In the genomic region with DNA sequence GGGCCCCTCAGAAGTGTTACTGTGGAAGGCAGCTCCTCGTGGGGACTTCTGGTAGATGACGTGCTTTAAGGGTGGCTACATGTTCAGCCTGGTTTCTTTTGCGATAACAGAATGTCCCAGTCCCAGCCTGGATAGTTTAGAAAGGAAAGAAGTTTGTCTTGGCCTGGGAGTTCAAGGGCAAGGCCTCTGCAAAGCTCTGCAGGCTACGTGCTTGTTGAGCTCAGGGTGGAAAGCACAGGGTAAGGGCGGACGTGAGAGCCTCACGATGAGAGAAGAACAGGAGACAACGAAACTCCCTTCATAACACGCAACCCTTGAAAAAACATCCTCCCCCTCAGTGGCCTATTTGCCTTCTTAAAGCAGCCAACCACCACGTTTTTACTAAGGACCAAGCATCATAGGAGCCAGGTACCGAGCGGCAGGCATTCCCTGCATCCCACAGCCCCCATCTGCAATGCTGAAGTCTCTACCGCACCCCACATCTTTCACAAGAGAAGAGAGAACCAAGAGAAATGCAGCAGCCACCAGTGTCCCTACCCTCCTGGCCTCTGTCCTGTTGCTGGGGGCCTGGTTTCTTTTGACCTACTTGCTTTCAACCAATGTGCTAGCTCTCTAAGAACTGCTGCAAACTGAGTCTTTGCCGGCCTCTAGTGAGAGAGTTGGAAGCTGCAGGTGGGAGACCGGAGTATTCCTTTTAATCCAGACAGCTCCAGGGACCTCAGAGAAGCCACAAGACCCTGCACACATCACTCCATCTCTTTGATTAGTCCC, we compare ENCODE assay signal across 9 mouse cellular contexts. TPM values are rescaled to one million over a fixed set of nuclear protein-coding genes. Genes with fewer than 3 reads are reported as not detected.
DNase-seq lines count a peak whose midpoint lies in the region; ATAC-seq and TF ChIP-seq lines count a peak whose summit lies in the region.
"Had no signal": no experiment of that assay in that cellular context is flagged by ENCODE, and none has a peak within 500 bp of the region (broad histone marks: within the 10 kb centered on the region; RNA-seq: fewer than 3 reads in every experiment).

No protein-coding gene starts in this region.

- no peak overlapping the region for H3K4me2 ChIP-seq in liver, embryonic 11.5 days
- H3K4me2 ChIP-seq in midbrain, embryonic 14.5 days (ENCODE audit: low read length): no peak overlapping the region
- H3K4me2 ChIP-seq in forebrain, embryonic 11.5 days (ENCODE audit: low read depth, low read length, severe bottlenecking): no peak overlapping the region

- no peak overlapping the region for H3K9ac ChIP-seq in liver, adult 2 months (ENCODE audit: low read depth, low read length)
- no peak overlapping the region for H3K9ac ChIP-seq in liver, embryonic 11.5 days (ENCODE audit: low read depth, low read length)
- H3K9ac ChIP-seq in midbrain, embryonic 14.5 days (replicated peaks; ENCODE audit: low read length): no peak overlapping the region
- no peak overlapping the region for H3K9ac ChIP-seq in forebrain, embryonic 11.5 days (ENCODE audit: low read length)

- H3K4me1 ChIP-seq in liver, adult 2 months (ENCODE audit: control insufficient read depth, insufficient read depth, low read length): peaks cover 13% of the 10 kb centered on the region
- H3K4me1 ChIP-seq in liver, embryonic 11.5 days (replicated peaks; ENCODE audit: control insufficient read depth, insufficient read depth, low read length): no peaks in the 10 kb centered on the region
- H3K4me1 ChIP-seq in midbrain, embryonic 14.5 days (ENCODE audit: control insufficient read depth, insufficient read depth, low read length): no peaks in the 10 kb centered on the region
- no peaks in the 10 kb centered on the region for H3K4me1 ChIP-seq in forebrain, embryonic 11.5 days (replicated peaks; ENCODE audit: control insufficient read depth, insufficient read depth, low read length)

- no peak for ATAC-seq in liver, embryonic 11.5 days (replicated peaks; ENCODE audit: low FRiP score)
- no peak for ATAC-seq in midbrain, embryonic 14.5 days (ENCODE audit: low FRiP score, low TSS enrichment)
- no peak for ATAC-seq in forebrain, embryonic 11.5 days (replicated peaks; ENCODE audit: low FRiP score)

- TF ChIP-seq POLR2A in liver, adult 2 months (IDR thresholded peaks at IDR 0.05; ENCODE audit: extremely low read depth, insufficient read depth, low read length): no peak

- H3K27me3 ChIP-seq in liver, adult 2 months (ENCODE audit: control insufficient read depth, insufficient read depth, low read length): no peaks in the 10 kb centered on the region
- H3K27me3 ChIP-seq in liver, embryonic 11.5 days (replicated peaks; ENCODE audit: control insufficient read depth, insufficient read depth, low read length): no peaks in the 10 kb centered on the region
- no peaks in the 10 kb centered on the region for H3K27me3 ChIP-seq in midbrain, embryonic 14.5 days (ENCODE audit: control insufficient read depth, insufficient read depth, low read length)
- no peaks in the 10 kb centered on the region for H3K27me3 ChIP-seq in forebrain, embryonic 11.5 days (ENCODE audit: control insufficient read depth, insufficient read depth, low read length)

- DNase-seq in liver, adult 2 months (ENCODE audit: extremely low read depth, low read depth, low spot score): peak; percentile 51
- DNase-seq in liver, embryonic 11.5 days (ENCODE audit: low spot score): no peak
- peak; percentile 27 to 31 for DNase-seq in cerebellum, postnatal 36 days
- DNase-seq in heart, adult 9 months (ENCODE audit: low spot score in 2 of 2): peak; percentile 41 to 43
- peak; percentile 69 to 82 for DNase-seq in kidney, postnatal 25 days
- DNase-seq in midbrain, embryonic 14.5 days: peak; percentile 65
- DNase-seq in thymus, postnatal 25 days: no peak
- DNase-seq in forebrain, embryonic 11.5 days (ENCODE audit: low spot score): no peak

- no peak overlapping the region for H3K27ac ChIP-seq in liver, adult 2 months (replicated peaks; ENCODE audit: insufficient read depth, low read depth, low read length)
- H3K27ac ChIP-seq in liver, embryonic 11.5 days (ENCODE audit: low read depth, low read length): no peak overlapping the region
- H3K27ac ChIP-seq in midbrain, embryonic 14.5 days (replicated peaks; ENCODE audit: low read depth, low read length): no peak overlapping the region
- no peak overlapping the region for H3K27ac ChIP-seq in forebrain, embryonic 11.5 days (ENCODE audit: low read depth, low read length)

- TF ChIP-seq CTCF in liver, adult 2 months (IDR thresholded peaks at IDR 0.05; ENCODE audit: low read depth, low read length): peak; percentile 57

- H3K79me2 ChIP-seq in liver, adult 2 months (ENCODE audit: control insufficient read depth, insufficient read depth, low read length): no peaks in the 10 kb centered on the region

- no peaks in the 10 kb centered on the region for H3K9me3 ChIP-seq in liver, embryonic 11.5 days (ENCODE audit: control insufficient read depth, low read length)
- H3K9me3 ChIP-seq in midbrain, embryonic 14.5 days (ENCODE audit: control insufficient read depth, low read length): no peaks in the 10 kb centered on the region
- H3K9me3 ChIP-seq in forebrain, embryonic 11.5 days (ENCODE audit: control insufficient read depth, low read length): no peaks in the 10 kb centered on the region

- no peak overlapping the region for H3K4me3 ChIP-seq in liver, adult 2 months (ENCODE audit: insufficient read depth, low read depth, low read length)
- H3K4me3 ChIP-seq in liver, embryonic 11.5 days (ENCODE audit: low read depth, low read length): no peak overlapping the region
- no peak overlapping the region for H3K4me3 ChIP-seq in midbrain, embryonic 14.5 days (replicated peaks; ENCODE audit: low read depth, low read length)
- no peak overlapping the region for H3K4me3 ChIP-seq in forebrain, embryonic 11.5 days (ENCODE audit: low read depth, low read length)

- H3K36me3 ChIP-seq in liver, adult 2 months (ENCODE audit: control insufficient read depth, insufficient read depth, low read length): no peaks in the 10 kb centered on the region
- no peaks in the 10 kb centered on the region for H3K36me3 ChIP-seq in liver, embryonic 11.5 days (ENCODE audit: control insufficient read depth, insufficient read depth, low read length)
- no peaks in the 10 kb centered on the region for H3K36me3 ChIP-seq in midbrain, embryonic 14.5 days (ENCODE audit: control insufficient read depth, insufficient read depth, low read length)
- H3K36me3 ChIP-seq in forebrain, embryonic 11.5 days (ENCODE audit: control insufficient read depth, insufficient read depth, low read length): no peaks in the 10 kb centered on the region

- WGBS in liver, adult 2 months: 60% methylated on average over 15 of the region's 15 CpGs
- 60% methylated on average over 15 of the region's 15 CpGs for WGBS in liver, embryonic 11.5 days
- WGBS in midbrain, embryonic 14.5 days: 67% methylated on average over 15 of the region's 15 CpGs
- 67% methylated on average over 15 of the region's 15 CpGs for WGBS in forebrain, embryonic 11.5 days

RNA-seq across cellular contexts. Expression of gene Efhd1, which starts 28.4 kb away (rescaled TPM):
- total RNA-seq in liver, adult 2 months (2014; rRNA removed): 0.54 TPM in 1 of 2 replicates, not detected in the other
- 0.22 and 0.24 TPM in 2 replicates for polyA plus RNA-seq in liver, adult 2 months (2012; rRNA removed)
- not detected in 2 replicates for polyA plus RNA-seq in liver, embryonic 11.5 days (2014; fragmentation: Nextera tagmentation; extraction: Ambion mirVana)
- polyA plus RNA-seq in midbrain, embryonic 14.5 days (2014; fragmentation: Nextera tagmentation; extraction: Ambion mirVana): 1.8 and 1.9 TPM in 2 replicates
- polyA plus RNA-seq in forebrain, embryonic 11.5 days (2014; fragmentation: Nextera tagmentation; extraction: Ambion mirVana): 2.2 and 2.6 TPM in 2 replicates
- total RNA-seq: neutrophil, adult 5-6 weeks had no signal

RNA-seq across cellular contexts. Expression of gene Gigyf2, which starts 34.2 kb away (rescaled TPM):
- total RNA-seq in liver, adult 2 months (2014; rRNA removed): 39.2 and 39.7 TPM in 2 replicates
- 15.8 and 21.1 TPM in 2 replicates for polyA plus RNA-seq in liver, adult 2 months (2012; rRNA removed)
- 35.1 and 40.4 TPM in 2 replicates for polyA plus RNA-seq in liver, embryonic 11.5 days (2014; fragmentation: Nextera tagmentation; extraction: Ambion mirVana)
- 69.0 and 70.9 TPM in 2 replicates for polyA plus RNA-seq in midbrain, embryonic 14.5 days (2014; fragmentation: Nextera tagmentation; extraction: Ambion mirVana)
- polyA plus RNA-seq in forebrain, embryonic 11.5 days (2014; fragmentation: Nextera tagmentation; extraction: Ambion mirVana): 53.1 and 55.8 TPM in 2 replicates

Comparison
In these comparisons a context has a peak if more than half of its experiments do, and no peak if none do; other contexts are left out.
1. DNase-seq: peak in liver, adult 2 months (single experiment), cerebellum, postnatal 36 days (2 of 2), heart, adult 9 months (2 of 2), kidney, postnatal 25 days (2 of 2) and midbrain, embryonic 14.5 days (single experiment); none in liver, embryonic 11.5 days (single experiment), thymus, postnatal 25 days (single experiment) and forebrain, embryonic 11.5 days (single experiment).